Mouse (Mus musculus) brain, adult 2 months (tissue): ENCODE data around the gene Slmap.
A peak's percentile ranks its signal among the peaks of the same experiment; 100 is the strongest.

Experiments
- DNase-seq: peaks from one replicate; pipeline ENCODE4 v3.0.0; 2011; ENCODE audit warnings: low read depth, low spot score

The Slmap gene

DNA sequence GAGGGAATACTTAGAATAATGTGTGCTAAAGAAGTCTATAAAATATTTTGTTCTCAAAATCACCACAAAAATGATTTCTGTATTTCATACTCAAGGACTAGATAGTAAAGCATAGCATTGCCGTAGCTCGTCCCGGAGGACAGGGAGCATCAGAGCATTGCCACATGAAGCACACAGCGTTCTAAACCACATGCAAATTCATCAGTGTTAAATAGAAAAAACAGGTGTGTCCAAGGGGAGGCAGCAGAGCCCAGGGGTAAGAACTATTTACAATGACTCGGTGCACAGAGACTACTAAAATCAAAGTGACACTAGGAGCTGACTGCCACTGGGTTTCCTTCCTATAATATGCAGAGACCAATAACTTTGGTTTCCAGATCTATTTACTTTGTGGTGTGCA, 57.0 kb downstream of the Slmap start:
- DNase-seq = no peak

DNA sequence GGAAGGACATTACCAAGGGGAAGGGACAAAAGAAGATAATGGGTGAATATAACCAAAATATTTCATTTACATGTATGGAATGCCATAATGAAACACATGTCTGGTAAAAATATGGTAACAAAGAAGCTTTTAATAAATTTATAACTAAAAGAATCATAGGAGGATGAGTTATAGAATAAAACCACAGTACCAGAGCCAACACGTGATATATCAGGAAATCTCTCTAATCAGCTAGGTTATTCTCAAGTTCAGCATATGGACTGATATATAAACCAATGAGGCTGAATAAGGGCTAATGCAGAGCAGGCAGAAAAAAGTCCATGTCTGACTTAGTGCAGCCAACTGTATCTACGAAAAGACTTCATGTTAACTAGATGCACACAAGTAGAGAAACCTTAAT, 58.3 kb downstream of the Slmap start:
- DNase-seq = no peak

- DNase-seq = no peak
These were observed 66.8 kb downstream of the Slmap start for GRCm38 (mm10) chr14:26467974-26468373.

DNA sequence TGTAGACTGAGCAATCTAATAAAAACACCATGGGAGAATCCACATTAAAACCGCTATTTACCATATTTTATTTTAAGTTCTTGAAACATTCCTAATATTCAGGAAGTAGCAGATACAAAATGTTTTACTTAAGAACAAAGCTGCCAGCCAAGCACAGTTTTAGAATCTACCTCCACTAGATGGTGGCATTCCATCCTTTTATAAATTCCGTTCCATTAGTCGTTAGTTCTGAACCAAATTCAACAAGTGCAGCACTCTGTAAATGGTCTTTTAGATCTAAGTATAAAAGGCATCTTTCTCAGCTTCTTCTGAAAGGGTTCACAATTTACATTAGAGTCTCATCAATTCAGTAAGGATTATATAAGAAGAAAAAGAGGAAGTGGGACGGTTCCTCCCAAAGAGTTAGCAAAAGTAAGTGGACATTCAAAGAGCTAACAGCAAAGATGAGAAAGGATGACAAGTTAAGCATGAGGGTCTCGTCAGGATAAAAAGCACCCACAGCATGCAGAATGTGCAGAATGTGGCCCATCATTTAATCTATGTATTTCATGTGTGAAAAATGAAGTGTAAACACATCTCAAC, 68.1 kb downstream of the Slmap start:
- DNase-seq = no peak

- DNase-seq = no peak
These were observed 68.8 kb downstream of the Slmap start for GRCm38 (mm10) chr14:26465898-26466297.

GRCm38 (mm10) chr14:26459516-26459915, 75.2 kb downstream of the Slmap start:
- DNase-seq = no peak

GRCm38 (mm10) chr14:26454851-26455250, 79.9 kb downstream of the Slmap start:
- no peak for DNase-seq

- DNase-seq = no peak
These were observed 84.5 kb downstream of the Slmap start for GRCm38 (mm10) chr14:26450036-26450800.

DNA sequence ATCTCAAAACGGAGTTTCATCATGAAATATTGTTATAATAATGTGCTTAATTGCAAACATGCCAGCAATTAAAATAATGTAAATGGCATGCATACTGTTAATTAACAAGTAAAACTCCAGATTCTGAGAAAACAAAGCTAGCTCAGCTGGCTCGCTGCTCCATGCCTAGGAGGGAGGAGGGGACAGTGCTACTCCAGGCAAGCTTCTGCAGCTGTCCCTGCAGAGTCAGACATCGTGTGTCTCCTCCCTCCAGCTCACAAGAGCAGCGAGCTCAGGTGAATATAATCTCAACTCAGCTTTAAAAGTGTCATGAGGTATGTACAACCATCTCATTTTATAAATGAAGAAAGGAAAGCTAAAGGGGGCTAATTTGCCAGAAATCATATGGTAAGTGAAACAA, 86.2 kb downstream of the Slmap start:
- DNase-seq = peak; percentile 59

- no peak for DNase-seq
These were observed 87.5 kb downstream of the Slmap start for GRCm38 (mm10) chr14:26447223-26447622.

- DNase-seq = no peak
These were observed 88.2 kb downstream of the Slmap start for GRCm38 (mm10) chr14:26446538-26446937.

DNA sequence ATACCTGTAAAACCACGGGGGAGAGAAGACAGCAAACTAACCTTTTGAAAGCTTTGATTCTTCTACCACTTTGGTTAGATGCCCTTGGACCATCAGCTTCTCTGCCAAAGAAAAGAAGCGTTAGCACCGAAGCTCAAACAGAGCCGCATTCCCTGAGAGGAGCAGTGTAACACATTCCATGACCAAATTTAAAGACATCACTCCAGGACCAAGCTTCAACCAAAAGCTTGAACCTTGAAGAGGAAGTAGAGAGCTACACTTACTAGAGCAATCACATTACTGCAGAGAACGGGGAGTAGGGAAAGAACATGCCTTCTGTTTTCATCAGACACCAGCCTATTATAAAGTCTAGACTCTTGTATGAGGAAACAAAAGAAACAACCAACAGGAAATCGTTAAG, 92.2 kb downstream of the Slmap start:
- DNase-seq = no peak

GRCm38 (mm10) chr14:26441041-26441812, 93.5 kb downstream of the Slmap start:
- DNase-seq = no peak

DNA sequence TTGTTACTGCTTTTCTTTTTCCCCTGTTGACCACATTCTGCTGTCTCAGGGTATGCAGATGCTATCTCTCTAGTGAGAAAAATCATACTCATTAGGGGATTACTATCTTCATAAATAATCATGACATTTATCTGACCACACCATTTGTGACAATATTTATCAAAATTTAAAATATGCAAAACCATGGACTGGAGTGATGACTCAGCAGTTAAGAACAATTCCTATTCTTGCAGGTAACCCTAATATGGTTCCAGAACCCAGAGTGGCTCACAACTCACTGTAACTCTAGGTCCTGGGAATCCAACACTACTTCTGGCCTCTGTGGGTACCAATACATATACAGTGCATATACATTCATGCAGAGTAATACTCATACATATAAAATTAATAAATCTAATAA, 94.7 kb downstream of the Slmap start:
- no peak for DNase-seq

DNA sequence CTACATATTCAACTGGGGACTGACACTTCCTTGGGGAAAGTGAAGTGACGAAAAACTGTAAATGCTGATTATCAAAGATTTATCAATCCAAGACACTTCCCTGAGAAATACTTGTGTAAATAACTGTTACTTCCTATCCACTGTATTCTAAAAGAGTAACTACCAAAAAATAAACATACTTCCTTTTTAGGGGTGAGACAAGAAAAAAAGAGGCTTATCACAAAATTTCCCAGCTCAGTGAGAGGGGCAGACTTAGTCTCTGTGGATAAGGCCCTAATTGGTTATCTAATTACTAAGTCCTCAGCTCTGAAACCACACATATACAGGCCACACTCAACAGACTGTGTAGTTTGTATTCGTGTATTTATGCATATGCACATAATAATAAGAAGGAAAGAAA, 97.0 kb downstream of the Slmap start:
- DNase-seq = no peak

DNA sequence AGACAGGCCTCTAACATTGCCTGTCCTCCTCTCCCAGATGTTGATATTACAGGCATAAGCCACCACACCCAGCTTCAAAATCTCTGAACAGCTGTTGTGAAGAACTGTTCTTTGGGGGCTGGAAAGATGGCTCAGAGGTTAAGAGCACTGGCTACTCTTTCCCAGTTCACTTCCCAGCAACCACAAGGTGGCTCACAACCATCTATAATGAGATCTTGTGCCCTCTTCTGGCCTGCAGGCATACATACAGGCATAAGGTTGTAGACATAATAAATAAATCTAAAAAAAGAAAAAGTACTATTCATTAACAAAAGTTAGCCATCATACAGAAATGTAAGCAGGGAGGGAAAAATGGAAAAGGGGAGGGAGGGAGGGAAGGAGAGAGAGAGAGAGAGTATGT, 98.4 kb downstream of the Slmap start:
- no peak for DNase-seq

- DNase-seq = no peak
These were observed 102.4 kb downstream of the Slmap start for GRCm38 (mm10) chr14:26432320-26432719.

DNA sequence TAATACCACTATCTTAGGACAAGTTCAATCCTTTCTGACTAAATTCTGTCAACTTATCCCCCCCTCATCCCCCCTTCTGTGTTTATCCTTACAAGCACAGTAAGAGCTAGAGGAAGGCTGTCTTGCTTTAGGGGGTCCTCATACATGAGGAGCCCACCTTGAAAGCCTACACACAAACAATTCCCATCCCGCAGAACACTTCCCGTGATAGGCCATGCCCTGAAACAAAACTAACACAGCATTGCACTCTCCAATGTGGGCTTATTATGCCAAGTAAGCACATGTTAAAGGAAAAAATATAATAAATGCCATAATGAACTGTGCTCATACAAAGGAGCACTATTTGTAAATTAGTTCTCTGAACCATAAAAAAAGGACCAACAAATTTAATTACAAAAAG, 102.8 kb downstream of the Slmap start:
- no peak for DNase-seq

- no peak for DNase-seq
These were observed 114.5 kb downstream of the Slmap start for GRCm38 (mm10) chr14:26420231-26420630.

DNA sequence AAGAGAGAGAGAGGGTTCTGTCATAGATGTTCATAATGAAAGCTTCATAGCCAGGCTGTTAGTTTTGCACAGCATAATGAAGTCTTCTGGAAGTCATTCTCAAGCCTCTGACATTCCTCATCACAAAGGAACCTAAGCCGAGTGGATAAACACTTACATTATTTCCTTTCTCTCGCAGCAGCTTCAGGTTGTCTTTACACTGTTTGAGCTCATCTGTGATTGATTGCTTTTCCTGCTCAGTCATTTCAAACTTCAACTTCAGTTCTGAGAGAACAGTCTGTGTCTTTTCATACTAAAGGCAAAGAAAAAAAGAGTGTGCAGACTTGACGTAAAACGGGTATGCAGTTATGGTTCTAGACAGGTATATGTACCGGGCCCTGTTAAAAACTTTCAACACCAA, 116.8 kb downstream of the Slmap start:
- DNase-seq = no peak

DNA sequence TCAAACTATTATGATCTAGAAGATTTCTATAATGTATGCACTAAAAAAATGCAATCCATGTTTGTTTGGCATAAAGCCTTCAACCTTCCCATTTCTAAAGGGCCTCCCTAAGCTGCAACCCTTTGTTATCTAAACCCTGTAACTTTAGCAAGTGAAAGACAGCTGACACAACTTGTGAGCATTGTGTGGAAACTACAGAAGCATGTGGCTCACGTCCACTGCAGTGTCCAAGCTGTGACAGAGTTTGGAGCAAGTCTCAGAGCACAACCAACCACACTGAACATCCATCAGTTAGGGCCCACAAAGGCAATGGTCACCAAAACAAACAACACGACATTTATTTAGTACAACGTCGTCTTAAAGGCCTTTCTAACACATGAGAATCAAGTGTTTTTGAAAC, 117.6 kb downstream of the Slmap start:
- DNase-seq = no peak

GRCm38 (mm10) chr14:26413581-26413980, 121.2 kb downstream of the Slmap start:
- DNase-seq = no peak

DNA sequence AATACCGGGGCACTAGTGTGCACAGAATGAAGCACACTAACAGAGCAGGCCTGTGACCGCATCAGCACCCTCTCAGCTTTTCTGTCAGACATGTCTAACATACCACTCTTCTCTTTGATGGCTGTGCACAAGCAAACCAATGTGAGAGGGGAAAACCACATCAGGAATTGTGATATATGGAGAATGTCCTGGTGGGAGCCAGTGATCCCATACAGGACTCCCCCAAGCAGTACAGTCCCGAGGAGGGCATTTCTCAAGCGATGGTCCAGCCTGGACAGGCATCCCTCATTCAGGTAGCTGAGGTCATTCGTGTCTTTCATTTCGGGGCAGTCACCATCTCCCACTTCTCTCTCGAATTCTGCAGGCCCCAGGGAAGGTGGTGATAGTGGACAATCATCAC, 128.0 kb downstream of the Slmap start:
- no peak for DNase-seq
